Mouse (Mus musculus) forebrain, embryonic 10.5 days (tissue): ENCODE measurements at regions not wholly inside any gene's neighbourhood (a gene's known extent, or its start where the extent isn't known, plus 50 kb on each side); places are given as distances from the start of the nearest gene placed in this dataset.

Experiments
- DNase-seq: peaks from one replicate; pipeline ENCODE4 v3.0.0-alpha.2; 2017; ENCODE audit warnings: low spot score; ENCODE audit errors: extremely low spot score
- H3K27ac ChIP-seq: fragments of 300-500 bp; sonication (generic); 2 replicates; pipeline ENCODE4 v1.5.1; 2016; ENCODE audit warnings: mild to moderate bottlenecking
- H3K27me3 ChIP-seq: fragments of 300-500 bp; sonication (generic); 2 replicates; pipeline ENCODE4 v1.6.1; 2016; ENCODE audit warnings: mild to moderate bottlenecking; ENCODE audit not compliant: poor library complexity, severe bottlenecking
- H3K36me3 ChIP-seq: fragments of 300-500 bp; sonication (generic); replicated peaks from 2 replicates; pipeline ENCODE4 v1.6.1; 2016; ENCODE audit warnings: mild to moderate bottlenecking, moderate library complexity
- H3K4me1 ChIP-seq: fragments of 300-500 bp; sonication (generic); 2 replicates; pipeline ENCODE4 v1.6.1; 2016
- H3K4me3 ChIP-seq: fragments of 300-500 bp; sonication (generic); 2 replicates; pipeline ENCODE4 v1.5.1; 2016; ENCODE audit warnings: mild to moderate bottlenecking, moderate library complexity
- H3K9me3 ChIP-seq: fragments of 300-500 bp; sonication (generic); 2 replicates; pipeline ENCODE4 v1.6.1; 2016; ENCODE audit warnings: mild to moderate bottlenecking, moderate library complexity
- WGBS: fragments of 180-500 bp; shearing (Covaris S2); methylation state at CpG from one replicate; pipeline ENCODE4 v1.1.7; 2016; 5-methylcytosine and 5-hydroxymethylcytosine counted together

DNA sequence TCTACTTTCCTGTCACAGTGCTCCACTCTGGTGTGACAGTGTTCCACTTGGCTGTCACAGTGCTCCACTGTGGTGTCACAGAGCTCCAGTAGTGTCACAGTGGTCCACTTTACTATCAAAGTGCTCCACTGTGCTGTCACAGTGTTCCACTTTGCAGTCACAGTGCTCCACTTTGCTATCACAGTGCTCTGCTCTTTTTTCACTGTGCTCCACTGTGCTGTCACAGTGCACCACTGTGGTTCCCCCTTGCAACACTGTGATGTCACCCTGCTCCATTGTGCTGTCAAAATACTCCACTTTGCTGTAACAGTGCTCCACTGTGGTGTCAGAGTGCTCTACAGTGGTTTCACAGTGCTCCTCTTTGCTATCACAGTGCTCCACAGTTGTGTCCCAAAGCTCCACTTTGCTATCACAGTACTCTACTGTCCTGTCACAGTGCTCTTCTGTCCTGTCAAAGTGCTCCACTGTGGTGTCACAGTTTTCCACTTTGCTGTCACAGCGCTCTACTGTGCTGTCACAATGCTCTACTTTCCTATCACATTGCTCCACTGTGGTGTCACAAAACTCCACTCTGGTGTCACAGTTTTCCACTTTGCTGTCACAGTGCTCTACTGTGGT lies 77.8 kb upstream of the Trpm1 start:
- 97% methylated on average over 1 of the region's 1 CpGs for WGBS
- H3K27me3 ChIP-seq, result no peaks in the 10 kb centered on the region
- no peaks in the 10 kb centered on the region for H3K4me1 ChIP-seq
- no peak overlapping the region for H3K4me3 ChIP-seq
- H3K9me3 ChIP-seq, result peaks cover 5% of the 10 kb centered on the region; the same call in 1 of the 2 replicates
- no peak overlapping the region for H3K27ac ChIP-seq
- no peaks in the 10 kb centered on the region for H3K36me3 ChIP-seq
- DNase-seq, result peak; percentile 10

DNA sequence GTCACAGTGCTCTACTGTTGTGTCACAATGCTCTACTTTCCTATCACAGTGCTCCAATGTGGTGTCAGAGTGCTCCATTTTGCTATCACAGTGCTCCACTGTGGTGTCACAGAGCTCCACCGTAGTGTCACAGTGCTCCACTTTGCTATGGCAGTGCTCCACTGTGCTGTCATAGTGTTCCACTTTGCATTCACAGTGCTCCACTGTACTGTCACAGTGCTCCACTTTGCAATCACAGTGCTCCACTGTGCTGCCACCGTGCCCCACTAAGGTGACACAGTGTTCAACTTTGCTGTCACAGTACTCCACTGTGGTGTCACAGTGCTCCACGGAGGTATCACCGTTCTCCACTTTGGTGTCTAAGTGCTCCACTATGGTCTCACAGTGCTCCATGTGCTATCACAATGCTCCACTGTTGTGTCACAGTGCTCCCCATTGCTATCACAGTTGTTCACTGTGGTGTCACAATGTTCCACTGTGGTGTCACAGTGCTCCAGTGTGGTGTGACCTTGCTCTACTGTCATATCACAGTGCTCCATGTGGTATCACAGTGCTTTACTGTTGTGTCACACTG lies 78.9 kb upstream of the Trpm1 start:
- WGBS, result 88% methylated on average over 4 of the region's 4 CpGs
- H3K4me3 ChIP-seq, result no peak overlapping the region
- no peaks in the 10 kb centered on the region for H3K27me3 ChIP-seq
- DNase-seq, result peak; percentile 11
- no peak overlapping the region for H3K27ac ChIP-seq
- H3K36me3 ChIP-seq, result no peaks in the 10 kb centered on the region
- no peaks in the 10 kb centered on the region for H3K4me1 ChIP-seq
- H3K9me3 ChIP-seq, result peaks cover 5% of the 10 kb centered on the region; the same call in 1 of the 2 replicates

GRCm38 (mm10) chr7:64074186-64074585 lies 79.4 kb upstream of the Trpm1 start:
- Histone ChIP-seq H3K27me3 (no peaks in the 10 kb centered on the region), H3K4me1 (no peaks in the 10 kb centered on the region), H3K27ac (no peak overlapping the region), H3K4me3 (no peak overlapping the region), H3K9me3 (peaks cover 5% of the 10 kb centered on the region; the same call in 1 of the 2 replicates), H3K36me3 (no peaks in the 10 kb centered on the region)
- WGBS, result 84% methylated on average over 4 of the region's 4 CpGs
- DNase-seq, result peak; percentile 9

- no peak for DNase-seq
- WGBS, result 88% methylated on average over 3 of the region's 3 CpGs
Observed at GRCm38 (mm10) chr7:64073781-64074180, 79.9 kb upstream of the Trpm1 start.

GRCm38 (mm10) chr7:64070930-64071329 lies 82.7 kb upstream of the Trpm1 start:
- H3K9me3 ChIP-seq, result peaks cover 5% of the 10 kb centered on the region; the same call in 1 of the 2 replicates
- no peaks in the 10 kb centered on the region for H3K27me3 ChIP-seq
- 91% methylated on average over 5 of the region's 5 CpGs for WGBS
- no peaks in the 10 kb centered on the region for H3K36me3 ChIP-seq
- DNase-seq, result no peak
- H3K4me1 ChIP-seq, result no peaks in the 10 kb centered on the region
- H3K27ac ChIP-seq, result no peak overlapping the region
- H3K4me3 ChIP-seq, result no peak overlapping the region

More at GRCm38 (mm10) chr7:64073781-64074180, 79.9 kb upstream of the Trpm1 start:
- H3K4me1 ChIP-seq, result no peaks in the 10 kb centered on the region
- peaks cover 5% of the 10 kb centered on the region; the same call in 1 of the 2 replicates for H3K9me3 ChIP-seq
- no peak overlapping the region for H3K4me3 ChIP-seq
- H3K27ac ChIP-seq, result no peak overlapping the region
- no peaks in the 10 kb centered on the region for H3K27me3 ChIP-seq
- no peaks in the 10 kb centered on the region for H3K36me3 ChIP-seq

GRCm38 (mm10) chr7:64065529-64066247 lies 87.9 kb upstream of the Trpm1 start:
- H3K27ac ChIP-seq, result no peak overlapping the region
- H3K4me1 ChIP-seq, result no peaks in the 10 kb centered on the region
- no peaks in the 10 kb centered on the region for H3K36me3 ChIP-seq
- no peak for DNase-seq
- WGBS, result 92% methylated on average over 23 of the region's 23 CpGs
- H3K4me3 ChIP-seq, result no peak overlapping the region
- H3K27me3 ChIP-seq, result no peaks in the 10 kb centered on the region
- H3K9me3 ChIP-seq, result no peaks in the 10 kb centered on the region

DNA sequence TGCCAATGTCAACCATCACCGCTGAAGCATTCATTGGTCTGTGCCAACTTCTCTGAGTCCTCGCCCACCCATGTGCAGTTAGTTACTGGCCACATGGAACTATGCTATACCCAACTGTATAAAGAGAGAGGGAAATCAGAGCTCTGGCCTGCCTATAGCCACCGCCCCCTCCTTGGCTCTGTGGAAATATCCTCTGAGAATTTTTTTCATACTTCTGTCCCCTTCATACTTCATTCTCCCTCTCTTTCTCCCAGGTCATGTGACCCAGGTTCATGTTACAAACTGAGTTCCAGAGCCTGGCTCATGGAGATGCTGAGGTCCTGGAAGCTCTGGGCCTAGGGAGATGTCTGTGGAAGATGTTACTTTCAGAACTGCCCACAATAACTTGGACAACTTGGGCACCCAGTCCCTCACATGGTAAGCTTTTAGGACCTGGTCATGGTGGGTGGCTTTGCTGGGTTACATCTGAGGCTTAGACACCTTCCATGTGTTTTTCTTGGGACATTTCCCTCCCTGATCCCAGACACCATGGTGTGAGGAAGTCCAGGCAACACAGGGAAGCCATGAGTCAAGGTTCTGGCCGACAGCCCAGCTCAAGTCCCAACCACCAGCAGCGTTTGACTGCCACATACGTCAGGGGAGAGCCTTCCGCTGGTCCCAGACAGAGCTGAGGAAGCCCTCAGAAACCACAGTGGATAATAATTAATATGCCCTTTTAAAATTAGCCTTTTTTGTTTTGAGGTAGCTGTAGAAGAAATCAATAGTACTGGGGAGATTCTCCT lies 89.0 kb upstream of the Trpm1 start:
- Histone ChIP-seq H3K27ac (no peak overlapping the region), H3K4me1 (no peaks in the 10 kb centered on the region), H3K36me3 (no peaks in the 10 kb centered on the region), H3K27me3 (no peaks in the 10 kb centered on the region), H3K9me3 (no peaks in the 10 kb centered on the region), H3K4me3 (no peak overlapping the region)
- 88% methylated on average over 7 of the region's 7 CpGs for WGBS
- no peak for DNase-seq

GRCm38 (mm10) chr7:64061170-64061569 lies 92.5 kb upstream of the Trpm1 start:
- Histone ChIP-seq H3K4me3 (no peak overlapping the region), H3K27me3 (no peaks in the 10 kb centered on the region), H3K36me3 (no peaks in the 10 kb centered on the region), H3K4me1 (peaks cover 10% of the 10 kb centered on the region), H3K27ac (no peak overlapping the region), H3K9me3 (no peaks in the 10 kb centered on the region)
- 84% methylated on average over 4 of the region's 4 CpGs for WGBS
- no peak for DNase-seq

GRCm38 (mm10) chr7:64060582-64060981 lies 93.1 kb upstream of the Trpm1 start:
- no peak overlapping the region for H3K4me3 ChIP-seq
- peaks cover 10% of the 10 kb centered on the region for H3K4me1 ChIP-seq
- no peak overlapping the region for H3K27ac ChIP-seq
- 92% methylated on average over 1 of the region's 1 CpGs for WGBS
- H3K9me3 ChIP-seq, result no peaks in the 10 kb centered on the region
- no peak for DNase-seq
- H3K27me3 ChIP-seq, result no peaks in the 10 kb centered on the region
- H3K36me3 ChIP-seq, result no peaks in the 10 kb centered on the region

- H3K27ac ChIP-seq, result no peak overlapping the region
- DNase-seq, result no peak
- no peaks in the 10 kb centered on the region for H3K36me3 ChIP-seq
- peaks cover 10% of the 10 kb centered on the region for H3K4me1 ChIP-seq
- H3K27me3 ChIP-seq, result no peaks in the 10 kb centered on the region
- H3K4me3 ChIP-seq, result no peak overlapping the region
- WGBS, result 0% methylated on average over 1 of the region's 1 CpGs
- H3K9me3 ChIP-seq, result no peaks in the 10 kb centered on the region
Observed at GRCm38 (mm10) chr7:64060051-64060450, 93.6 kb upstream of the Trpm1 start.

- DNase-seq, result no peak
- H3K4me1 ChIP-seq, result peaks cover 13% of the 10 kb centered on the region
- peak overlapping the region; percentile 75 for H3K27ac ChIP-seq
- 43% methylated on average over 4 of the region's 4 CpGs for WGBS
- no peaks in the 10 kb centered on the region for H3K9me3 ChIP-seq
- H3K36me3 ChIP-seq, result no peaks in the 10 kb centered on the region
- no peak overlapping the region for H3K4me3 ChIP-seq
- H3K27me3 ChIP-seq, result no peaks in the 10 kb centered on the region
Observed at GRCm38 (mm10) chr7:64058282-64058872, 95.3 kb upstream of the Trpm1 start.

DNA sequence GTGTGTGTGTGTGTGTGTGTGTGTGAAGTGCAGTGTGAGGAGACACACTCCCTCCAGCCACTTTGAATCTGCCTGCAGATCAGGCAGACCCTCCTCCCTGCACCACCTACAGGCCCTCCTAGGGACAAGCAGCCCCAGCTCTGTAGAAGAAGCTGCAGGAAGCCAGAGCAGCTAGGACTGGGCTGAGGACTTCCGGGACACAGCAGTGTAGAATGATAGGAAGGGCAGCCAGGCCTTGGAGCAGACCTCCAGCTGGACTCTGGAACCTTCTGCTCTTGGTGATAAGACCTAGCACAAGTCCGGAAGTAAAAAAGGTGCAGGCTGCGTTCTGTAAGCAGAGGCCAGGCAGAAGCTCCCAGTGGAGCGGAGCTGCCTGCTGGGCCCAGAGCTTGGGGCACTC lies 95.8 kb upstream of the Trpm1 start:
- Histone ChIP-seq H3K27ac (peak overlapping the region; percentile 75), H3K4me3 (no peak overlapping the region), H3K4me1 (peaks cover 13% of the 10 kb centered on the region), H3K36me3 (no peaks in the 10 kb centered on the region), H3K27me3 (no peaks in the 10 kb centered on the region), H3K9me3 (no peaks in the 10 kb centered on the region)
- no peak for DNase-seq
- WGBS, result 55% methylated on average over 4 of the region's 4 CpGs
